In genomic region chr4:48051674-48052121, GRCm38 (mm10) we compare ENCODE assay signal across 10 mouse cellular contexts. TPM values are rescaled to one million over a fixed set of nuclear protein-coding genes. Genes with fewer than 3 reads are reported as not detected.
A peak's percentile ranks its signal among the peaks of the same experiment; 100 is the strongest.
DNase-seq lines count a peak whose midpoint lies in the region; ATAC-seq and TF ChIP-seq lines count a peak whose summit lies in the region.
"Had no signal": no experiment of that assay in that cellular context is flagged by ENCODE, and none has a peak within 500 bp of the region (broad histone marks: within the 10 kb centered on the region; RNA-seq: fewer than 3 reads in every experiment).

No protein-coding gene starts in this region.

- peak overlapping the region; percentile 58 for H3K9ac ChIP-seq in heart, embryonic 12.5 days
- no peak overlapping the region for H3K9ac ChIP-seq in heart, postnatal 0 days (replicated peaks; ENCODE audit: low read depth, low read length)
- no peak overlapping the region for H3K9ac ChIP-seq in liver, embryonic 16.5 days (ENCODE audit: low read depth, low read length)

- no peak for TF ChIP-seq CTCF in heart, postnatal 0 days (IDR thresholded peaks at IDR 0.05; ENCODE audit: low read depth)

- H3K4me3 ChIP-seq in heart, embryonic 12.5 days = peak overlapping the region; percentile 53
- H3K4me3 ChIP-seq in heart, postnatal 0 days (ENCODE audit: low read depth, low read length) = peak overlapping the region; percentile 41
- H3K4me3 ChIP-seq in liver, embryonic 16.5 days (ENCODE audit: low read depth, low read length) = peak overlapping the region; percentile 26
- H3K4me3 ChIP-seq: erythroblast, embryonic 14.5 days had no signal

- TF ChIP-seq EP300 in heart, postnatal 0 days (IDR thresholded peaks at IDR 0.05; ENCODE audit: low read depth) = no peak

- no peak overlapping the region for H3K27ac ChIP-seq in heart, embryonic 12.5 days (ENCODE audit: poor library complexity, severe bottlenecking)
- no peak overlapping the region for H3K27ac ChIP-seq in heart, postnatal 0 days (ENCODE audit: low read depth)
- H3K27ac ChIP-seq in liver, embryonic 16.5 days (ENCODE audit: low read length) = no peak overlapping the region

- no peaks in the 10 kb centered on the region for H3K36me3 ChIP-seq in heart, embryonic 12.5 days
- H3K36me3 ChIP-seq in heart, postnatal 0 days (replicated peaks; ENCODE audit: control insufficient read depth, insufficient read depth, low read length) = no peaks in the 10 kb centered on the region
- H3K36me3 ChIP-seq in liver, embryonic 16.5 days (ENCODE audit: control insufficient read depth, insufficient read depth) = no peaks in the 10 kb centered on the region

- H3K4me2 ChIP-seq in heart, embryonic 12.5 days = peak overlapping the region; percentile 90
- peak overlapping the region; percentile 67 for H3K4me2 ChIP-seq in heart, postnatal 0 days (ENCODE audit: low read depth, low read length)
- H3K4me2 ChIP-seq in liver, embryonic 16.5 days (ENCODE audit: low read depth, low read length) = peak overlapping the region; percentile 31

- H3K9me3 ChIP-seq in heart, embryonic 12.5 days (replicated peaks) = no peaks in the 10 kb centered on the region
- no peaks in the 10 kb centered on the region for H3K9me3 ChIP-seq in heart, postnatal 0 days (replicated peaks; ENCODE audit: control insufficient read depth, low read length)
- no peaks in the 10 kb centered on the region for H3K9me3 ChIP-seq in liver, embryonic 16.5 days (replicated peaks; ENCODE audit: control insufficient read depth, low read length)

- intact Hi-C loops in heart, postnatal 36 days (cut with DNase I) = no loop called here

- 0% methylated on average over 37 of the region's 37 CpGs for WGBS in heart, embryonic 12.5 days
- 2% methylated on average over 37 of the region's 37 CpGs for WGBS in heart, postnatal 0 days
- under 1% methylated on average over 32 of the region's 37 CpGs for WGBS in liver, embryonic 16.5 days (ENCODE audit: insufficient replicate concordance)

- peaks cover 32% of the 10 kb centered on the region for H3K4me1 ChIP-seq in heart, embryonic 12.5 days (replicated peaks)
- H3K4me1 ChIP-seq in heart, postnatal 0 days (ENCODE audit: control insufficient read depth, insufficient read depth) = peaks cover 19% of the 10 kb centered on the region; the same call in 1 of the 2 replicates
- H3K4me1 ChIP-seq in liver, embryonic 16.5 days (ENCODE audit: control insufficient read depth, low read depth, low read length) = peaks cover 8% of the 10 kb centered on the region

- peaks cover 76% of the 10 kb centered on the region for H3K27me3 ChIP-seq in heart, embryonic 12.5 days (replicated peaks)
- H3K27me3 ChIP-seq in heart, postnatal 0 days (ENCODE audit: control insufficient read depth, insufficient read depth, low read length) = peaks cover 66% of the 10 kb centered on the region
- H3K27me3 ChIP-seq in liver, embryonic 16.5 days (ENCODE audit: control insufficient read depth, insufficient read depth, low read depth, low read length) = peaks cover 74% of the 10 kb centered on the region

- 0 out of 2 replicates have a peak, but pooled peaks have one; percentile 37 for ATAC-seq in heart, embryonic 12.5 days (ENCODE audit: insufficient number of reproducible peaks, low FRiP score)
- peak; percentile 34 for ATAC-seq in common myeloid progenitor, adult 5-6 weeks (replicated peaks; ENCODE audit: low read depth, poor library complexity, severe bottlenecking)
- ATAC-seq in heart, postnatal 0 days (ENCODE audit: insufficient read depth, low read depth) = peak; percentile 39
- no peak for ATAC-seq in liver, embryonic 16.5 days (ENCODE audit: low read depth)
- ATAC-seq in erythroid progenitor cell, adult 5-6 weeks (replicated peaks; ENCODE audit: low FRiP score, poor library complexity, severe bottlenecking) = no peak

- no peak for DNase-seq in heart, postnatal 36 days
- no peak for DNase-seq in heart, postnatal 0 days (ENCODE audit: low spot score)
- DNase-seq in testis, postnatal 10 days (ENCODE audit: low spot score) = peak; percentile 47
- no peak for DNase-seq in layer of hippocampus, adult 11-12 months (ENCODE audit: low spot score)

RNA-seq across cellular contexts. Expression of gene Nr4a3, which starts 6.7 kb away (rescaled TPM):
- 0.26 and 0.31 TPM in 2 replicates for polyA plus RNA-seq in heart, embryonic 12.5 days (2016; fragmentation: Nextera tagmentation; extraction: Ambion mirVana)
- 10 to 100 TPM in 1 of 2 experiments, 1 to 10 TPM in 1; 2.3 to 12.3 TPM for total RNA-seq in heart, postnatal 36 days (2021)
- total RNA-seq in common myeloid progenitor, adult 5-6 weeks (2017) = 0.29 and 1.5 TPM in 2 replicates
- 5.0 and 5.3 TPM in 2 replicates for total RNA-seq in heart, postnatal 0 days (2014; rRNA removed; ENCODE audit: low replicate concordance)
- 0.14 and 0.30 TPM in 2 replicates for polyA plus RNA-seq in heart, postnatal 0 days (2015; fragmentation: Nextera tagmentation; extraction: Ambion mirVana)
- polyA plus RNA-seq in liver, embryonic 16.5 days (2015; fragmentation: Nextera tagmentation; extraction: Ambion mirVana) = not detected in 2 replicates
- total RNA-seq in erythroid progenitor cell, adult 5-6 weeks (2015; ENCODE audit: low replicate concordance) = not detected in 2 replicates
- total RNA-seq in erythroid progenitor cell, adult 5-6 weeks (2017; ENCODE audit: low replicate concordance) = not detected in 2 replicates
- total RNA-seq: MEL had no signal
- polyA plus RNA-seq: erythroblast, embryonic 14.5 days had no signal

Comparison
In these comparisons a context has a peak if more than half of its experiments do, and no peak if none do; other contexts are left out.
1. ATAC-seq: peak in heart, embryonic 12.5 days (single experiment), common myeloid progenitor, adult 5-6 weeks (single experiment) and heart, postnatal 0 days (single experiment); none in liver, embryonic 16.5 days (single experiment) and erythroid progenitor cell, adult 5-6 weeks (single experiment).
2. H3K4me2 ChIP-seq: peak in every context shown above with its lines; median percentile 90 in heart, embryonic 12.5 days; 67 in heart, postnatal 0 days; 31 in liver, embryonic 16.5 days.
3. Peak in every context shown above with its lines, with median percentiles within 50 percentile points of each other: H3K4me3 ChIP-seq.